16 mouse cellular contexts compared by ENCODE assay signal in genomic region chr5:12382010-12382409, GRCm38 (mm10). TPM values are rescaled to one million over a fixed set of nuclear protein-coding genes. Genes with fewer than 3 reads are reported as not detected.
"Had no signal": no experiment of that assay in that cellular context is flagged by ENCODE, and none has a peak within 500 bp of the region (broad histone marks: within the 10 kb centered on the region; RNA-seq: fewer than 3 reads in every experiment).

No protein-coding gene starts in this region.

- H3K4me3 ChIP-seq: megakaryocyte, embryonic 14.5 days; neural tube, embryonic 12.5 days had no signal

- H3K27ac ChIP-seq: midbrain, embryonic 13.5 days; midbrain, embryonic 15.5 days; neural tube, embryonic 12.5 days had no signal

- DNase-seq: lung, adult 18-20 months; lung, embryonic 14.5 days; lung, postnatal 10 days; lung, postnatal 4 days; right cerebral cortex, postnatal 14 days; right cerebral cortex, postnatal 4 days; spleen, adult 18-20 months; thymus, adult 18-20 months; thymus, postnatal 14 days; thymus, postnatal 36 days had no signal

- H3K9me3 ChIP-seq: midbrain, embryonic 13.5 days; midbrain, embryonic 15.5 days; neural tube, embryonic 12.5 days had no signal

- H3K9ac ChIP-seq: lung, embryonic 14.5 days; midbrain, embryonic 13.5 days; midbrain, embryonic 15.5 days; neural tube, embryonic 12.5 days had no signal

- H3K36me3 ChIP-seq: midbrain, embryonic 13.5 days; midbrain, embryonic 15.5 days; neural tube, embryonic 12.5 days had no signal

- ATAC-seq: midbrain, embryonic 15.5 days had no signal

RNA-seq across cellular contexts. Expression of gene Sema3d, which starts 1.2 kb away (rescaled TPM):
- total RNA-seq: monocyte, adult 5-6 weeks; neutrophil, adult 5-6 weeks had no signal
